ENCODE assay signal across 8 mouse cellular contexts in the genomic region with DNA sequence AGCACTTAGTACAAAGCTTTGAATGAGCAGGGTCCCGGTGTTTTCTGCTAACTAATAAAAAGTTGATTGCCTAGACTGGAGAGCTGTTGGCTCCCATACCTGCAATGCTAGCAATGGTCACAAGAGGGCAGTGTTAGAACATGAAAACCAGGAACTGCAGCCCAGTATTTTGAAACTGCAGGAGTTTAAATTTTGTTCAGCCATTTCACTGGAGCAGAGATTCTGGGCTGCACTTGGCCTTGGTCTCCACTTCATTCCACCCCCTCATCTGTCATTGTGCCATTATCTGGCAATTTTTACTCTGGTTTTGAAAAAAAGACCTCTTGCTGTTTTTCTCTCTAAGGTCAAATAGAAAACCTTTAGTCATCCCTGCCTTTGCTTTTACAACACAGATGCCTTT. TPM values are rescaled to one million over a fixed set of nuclear protein-coding genes. Genes with fewer than 3 reads are reported as not detected.
DNase-seq lines count a peak whose midpoint lies in the region; ATAC-seq and TF ChIP-seq lines count a peak whose summit lies in the region.

No protein-coding gene starts in this region.

- peak; percentile 79 for TF ChIP-seq CTCF in cerebellum, adult 2 months (IDR thresholded peaks at IDR 0.05; ENCODE audit: borderline replicate concordance, insufficient read depth, low read depth, low read length)

- no peaks in the 10 kb centered on the region for H3K27me3 ChIP-seq in cerebellum, adult 2 months (ENCODE audit: control insufficient read depth, insufficient read depth, low read length)
- no peaks in the 10 kb centered on the region for H3K27me3 ChIP-seq in midbrain, embryonic 11.5 days (ENCODE audit: control insufficient read depth, insufficient read depth, low read length)

- H3K4me2 ChIP-seq in midbrain, embryonic 11.5 days = no peak overlapping the region

- TF ChIP-seq POLR2A in cerebellum, adult 2 months (IDR thresholded peaks at IDR 0.05; ENCODE audit: borderline replicate concordance, insufficient read depth, low read length) = no peak

- H3K36me3 ChIP-seq in midbrain, embryonic 11.5 days (ENCODE audit: control insufficient read depth, insufficient read depth, low read length) = no peaks in the 10 kb centered on the region

- no peak overlapping the region for H3K27ac ChIP-seq in cerebellum, adult 2 months (ENCODE audit: insufficient read depth, low read length)
- no peak overlapping the region for H3K27ac ChIP-seq in midbrain, embryonic 11.5 days (ENCODE audit: low read depth, low read length)

- H3K9ac ChIP-seq in midbrain, embryonic 11.5 days (ENCODE audit: low read length) = no peak overlapping the region

- no peak for ATAC-seq in cerebellum, adult (ENCODE audit: insufficient number of reproducible peaks, low FRiP score, low TSS enrichment)
- ATAC-seq in midbrain, embryonic 11.5 days (ENCODE audit: low FRiP score) = no peak

- no peaks in the 10 kb centered on the region for H3K9me3 ChIP-seq in midbrain, embryonic 11.5 days (ENCODE audit: control insufficient read depth, low read length)

- no peak overlapping the region for H3K4me3 ChIP-seq in cerebellum, adult 2 months (replicated peaks; ENCODE audit: insufficient read depth, low read depth, low read length)
- H3K4me3 ChIP-seq in midbrain, embryonic 11.5 days (ENCODE audit: low read depth, low read length) = no peak overlapping the region

- WGBS in cerebellum, adult 2 months = 0% methylated on average over 1 of the region's 1 CpGs
- WGBS in midbrain, embryonic 11.5 days = 36% methylated on average over 1 of the region's 1 CpGs

- peaks cover 45% of the 10 kb centered on the region for H3K4me1 ChIP-seq in cerebellum, adult 2 months (ENCODE audit: control insufficient read depth, insufficient read depth, low read length)
- H3K4me1 ChIP-seq in midbrain, embryonic 11.5 days (ENCODE audit: control insufficient read depth, insufficient read depth, low read length) = peaks cover 3% of the 10 kb centered on the region; the same call in 1 of the 2 replicates

- peak; percentile 83 for DNase-seq in cerebellum, adult 11 months
- peak; percentile 85 for DNase-seq in cerebellum, adult 2 months
- DNase-seq in frontal cortex, adult 2 months (ENCODE audit: extremely low spot score in 1 of 2, low spot score in 1 of 2) = peak; percentile 64 to 95
- DNase-seq in induced T-regulatory cell, adult 2 months (ENCODE audit: low read depth) = peak; percentile 84
- peak; percentile 42 to 91 for DNase-seq in left cerebral cortex, adult 9 months (ENCODE audit: low spot score in 2 of 2)
- DNase-seq in midbrain, embryonic 11.5 days (ENCODE audit: low spot score, missing footprints) = peak; percentile 99
- DNase-seq in skeletal muscle tissue, adult 2 months (ENCODE audit: low read depth, low spot score) = peak; percentile 72

RNA-seq across cellular contexts. Expression of a gene that starts 57.2 kb away (rescaled TPM):
- 192 and 200 TPM in 2 replicates for polyA plus RNA-seq in cerebellum, adult 2 months (2012; rRNA removed)
- polyA plus RNA-seq in frontal cortex, adult 2 months (2012; rRNA removed) = 366 and 429 TPM in 2 replicates
- polyA plus RNA-seq in midbrain, embryonic 11.5 days (2014; fragmentation: Nextera tagmentation; extraction: Ambion mirVana) = 2.0 TPM in 2 replicates

Comparison
In these comparisons a context has a peak if more than half of its experiments do, and no peak if none do; other contexts are left out.
1. RNA of a gene that starts 57.2 kb away (polyA plus RNA-seq): 366 to 429 TPM in frontal cortex, adult 2 months and 192 to 200 TPM in cerebellum, adult 2 months; 2.0 TPM in midbrain, embryonic 11.5 days; every median in the first group is over 10 times any median in the second.
2. Peak in every context shown above with its lines, with median percentiles within 50 percentile points of each other: DNase-seq.